Mouse (Mus musculus): ENCODE measurements around the gene Mylk2.

GRCm38 (mm10) chr2:152904127-152904643 is 7.0 kb upstream of the Mylk2 start:
- TF ChIP-seq CTCF (IDR thresholded peaks at IDR 0.05; ENCODE audit: borderline replicate concordance, insufficient read depth, low read length), result no peak
- no peak for TF ChIP-seq POLR2A (IDR thresholded peaks at IDR 0.05; ENCODE audit: low read depth, low read length)
